Mouse (Mus musculus) spleen, adult 2 months (tissue): ENCODE measurements around the gene Nfic. TPM values are rescaled to one million over a fixed set of nuclear protein-coding genes. Genes with fewer than 3 reads are reported as not detected.
A peak's percentile ranks its signal among the peaks of the same experiment; 100 is the strongest.

Source experiments
- DNase-seq, 2 experiments: peaks; one replicate each; pipeline versions ENCODE4 v3.0.0 to v3.0.0-alpha.2; 2012 to 2021; ENCODE audit warnings: low spot score in 2 of 2, low read depth in 1 of 2
- H3K27ac ChIP-seq: fragments of 200-500 bp; 2 replicates; pipeline ENCODE4 v1.5.1; 2012; ENCODE audit warnings: low read length, inconsistent platforms; ENCODE audit not compliant: insufficient read depth
- H3K27me3 ChIP-seq: fragments of 200-500 bp; 2 replicates; pipeline ENCODE4 v1.6.1; 2012; ENCODE audit warnings: mild to moderate bottlenecking, moderate library complexity, low read length, inconsistent platforms; ENCODE audit not compliant: control insufficient read depth, insufficient read depth
- H3K36me3 ChIP-seq: fragments of 200-500 bp; 2 replicates; pipeline ENCODE4 v1.6.1; 2012; ENCODE audit warnings: mild to moderate bottlenecking, low read length, inconsistent platforms; ENCODE audit not compliant: control insufficient read depth, insufficient read depth
- H3K4me1 ChIP-seq: fragments of 200-500 bp; 2 replicates; pipeline ENCODE4 v1.6.1; 2011; ENCODE audit warnings: inconsistent platforms; ENCODE audit not compliant: control insufficient read depth, insufficient read depth, insufficient read length
- H3K4me3 ChIP-seq: fragments of 200-500 bp; 2 replicates; pipeline ENCODE4 v1.5.1; 2011; ENCODE audit warnings: mild to moderate bottlenecking, inconsistent platforms; ENCODE audit not compliant: insufficient read depth, insufficient read length; ENCODE audit errors: extremely low read depth
- CTCF ChIP-seq: fragments of 200-500 bp; IDR thresholded peaks from 2 replicates; pipeline ENCODE4 v1.5.1; 2011; ENCODE audit warnings: mild to moderate bottlenecking, inconsistent platforms; ENCODE audit not compliant: insufficient read depth, insufficient read length, insufficient replicate concordance; ENCODE audit errors: extremely low read depth
- POLR2A ChIP-seq: fragments of 200-500 bp; IDR thresholded peaks from 2 replicates; pipeline ENCODE4 v1.6.1; 2011; ENCODE audit warnings: low read depth, low read length, inconsistent platforms
- WGBS: fragments of 180-500 bp; shearing (Covaris S2); methylation state at CpG from one replicate; pipeline ENCODE4 v1.1.7; 2018; 5-methylcytosine and 5-hydroxymethylcytosine counted together
- polyA plus RNA-seq: library from polyadenylated mRNA; depleted of rRNA; stranded (reverse); fragments of >200 nt; gene quantifications from 2 replicates; pipeline ENCODE4 v1.2.3, GENCODE M21; 2012; rRNA removed

Gene Nfic
- polyA plus RNA-seq, 1 experiment, result 26.0 TPM

DNA sequence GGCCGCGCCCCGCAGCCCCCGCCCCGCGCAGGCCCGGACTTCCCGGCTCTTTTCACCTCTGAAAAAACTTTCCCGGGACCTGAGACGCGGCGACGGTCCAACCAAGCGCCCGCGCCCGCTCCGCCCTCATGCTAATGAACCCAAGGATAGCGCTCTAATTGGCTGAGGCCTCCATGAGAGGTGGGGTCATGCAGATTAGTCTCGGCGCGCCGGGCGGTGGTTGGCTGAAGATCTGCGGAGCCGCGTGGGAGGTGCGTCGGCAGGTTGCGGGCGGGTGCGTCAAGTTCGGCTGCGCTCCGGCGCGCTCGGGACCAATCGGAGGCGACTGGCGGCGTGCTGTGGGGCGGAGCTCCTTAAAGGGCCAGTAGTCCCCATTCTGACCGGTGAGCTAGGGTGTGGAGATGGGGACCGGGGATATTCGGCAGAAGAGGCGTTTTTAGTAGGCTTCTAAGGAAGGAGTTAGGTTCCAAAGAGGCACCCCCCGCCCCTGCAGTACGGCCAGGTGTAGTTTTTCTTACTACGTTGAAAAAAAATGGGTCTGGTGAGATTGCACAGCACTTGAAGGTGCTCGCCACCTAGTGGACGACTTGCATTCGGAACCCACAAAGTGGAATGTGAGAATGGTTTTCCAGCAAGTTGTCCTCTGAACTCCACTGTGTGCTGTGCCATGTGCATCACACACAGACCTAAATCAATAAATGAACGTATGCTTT lies 104.9 kb downstream of the Nfic start, which contains the start of gene Hmg20b:
Gene Hmg20b, minus strand, starts transcription at position 130 of the 713 bp plus-strand sequence.
- DNase-seq, result peak; percentile 96 to 99
- TF ChIP-seq CTCF (peak; percentile 70; the same call in 1 of the 2 replicates), POLR2A (no peak)
- Histone ChIP-seq H3K4me3 (peak within 1 kb of the TSS; percentile 87), H3K36me3 (no peaks in the 10 kb centered on the region; the same call in 1 of the 2 replicates), H3K27me3 (no peaks in the 10 kb centered on the region), H3K4me1 (peaks cover 16% of the 10 kb centered on the region), H3K27ac (peak within 1 kb of the TSS; percentile 73)
- WGBS, result 1% methylated on average over 54 of the region's 54 CpGs

DNA sequence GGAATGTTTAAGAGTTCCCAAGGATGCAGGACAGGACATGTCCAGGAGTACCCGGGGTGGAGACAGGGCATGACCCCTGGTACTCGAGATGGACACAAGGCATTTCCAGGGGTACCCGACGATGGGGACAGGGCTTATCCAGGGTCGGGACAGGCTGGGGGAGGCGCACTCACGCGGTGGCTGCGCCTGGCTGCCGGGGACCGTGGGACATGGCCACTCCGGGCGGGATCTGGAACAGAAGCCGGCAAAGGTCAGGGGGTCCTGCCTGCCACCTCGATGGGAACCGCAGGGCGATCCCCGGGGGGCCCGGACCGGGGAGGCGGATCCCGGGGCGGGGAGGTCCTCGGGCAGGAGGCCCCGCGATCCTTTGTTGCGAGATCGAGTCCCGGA lies 105.5 kb downstream of the Nfic start:
- Histone ChIP-seq H3K4me3 (peak overlapping the region; percentile 87), H3K27me3 (no peaks in the 10 kb centered on the region), H3K4me1 (peaks cover 18% of the 10 kb centered on the region), H3K36me3 (no peaks in the 10 kb centered on the region; the same call in 1 of the 2 replicates), H3K27ac (peak overlapping the region; percentile 30; the same call in 1 of the 2 replicates)
- 2% methylated on average over 29 of the region's 29 CpGs for WGBS
- DNase-seq, result no peak
- TF ChIP-seq POLR2A (no peak), CTCF (no peak)

DNA sequence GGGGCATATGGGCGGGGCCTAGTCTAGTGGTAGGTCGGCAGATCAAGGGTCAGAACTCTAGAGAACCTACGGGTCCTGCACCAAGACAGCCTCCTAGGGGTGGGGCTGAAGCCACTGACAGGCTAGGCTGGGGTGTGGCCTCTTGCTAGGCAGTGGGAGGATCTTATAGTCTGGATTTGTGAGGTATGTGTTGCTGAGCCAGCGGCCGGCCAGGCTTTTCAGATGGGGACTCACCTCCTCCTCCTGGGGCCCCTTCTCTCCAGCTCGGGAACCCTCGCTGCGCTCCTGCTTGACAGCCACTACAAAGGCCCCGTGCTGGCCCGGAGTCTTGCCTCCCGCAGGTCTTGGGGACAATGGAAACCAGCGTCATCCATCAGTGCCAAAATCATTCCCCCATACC lies 106.3 kb downstream of the Nfic start:
- WGBS, result 21% methylated on average over 12 of the region's 12 CpGs
- no peaks in the 10 kb centered on the region for H3K27me3 ChIP-seq
- DNase-seq, result no peak
- no peaks in the 10 kb centered on the region; the same call in 1 of the 2 replicates for H3K36me3 ChIP-seq
- no peak overlapping the region for H3K27ac ChIP-seq
- H3K4me3 ChIP-seq, result no peak overlapping the region
- H3K4me1 ChIP-seq, result peaks cover 26% of the 10 kb centered on the region
- TF ChIP-seq CTCF (no peak), POLR2A (no peak)

DNA sequence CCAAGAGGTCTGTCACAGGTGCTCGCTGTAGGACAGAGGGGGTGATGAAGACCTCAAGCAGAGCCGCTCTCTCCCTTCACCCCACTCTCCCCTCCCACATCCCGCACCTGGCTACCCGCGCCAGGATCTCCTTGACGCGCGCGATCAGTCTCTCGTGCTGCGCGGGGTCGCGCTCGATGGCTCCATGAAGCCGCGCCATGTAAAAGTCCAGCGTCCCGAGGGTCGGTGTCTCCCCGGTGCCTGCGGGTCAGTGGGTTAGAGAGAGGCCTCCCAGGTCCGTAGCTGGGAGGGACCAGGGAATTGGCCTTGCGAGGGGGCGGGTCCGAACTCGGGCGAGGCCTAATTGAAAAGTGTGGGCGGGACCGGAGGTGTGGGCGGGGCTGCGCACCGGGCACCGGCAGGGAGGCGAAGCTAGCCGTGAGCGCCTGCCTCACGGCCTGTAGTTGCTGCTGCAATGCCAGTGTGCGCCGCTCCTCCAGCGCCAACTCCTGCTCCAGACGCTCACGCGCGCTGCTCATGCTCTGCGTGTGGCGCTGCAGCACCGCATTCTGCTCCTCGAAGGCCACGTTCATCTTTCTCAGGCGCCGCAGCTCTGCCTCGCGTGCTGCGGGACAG lies 108.9 kb downstream of the Nfic start:
- peaks cover 4% of the 10 kb centered on the region for H3K27me3 ChIP-seq
- DNase-seq, result peak in 1 of 2 experiments; percentile 66
- no peak overlapping the region for H3K27ac ChIP-seq
- WGBS, result 17% methylated on average over 55 of the region's 55 CpGs
- no peaks in the 10 kb centered on the region; the same call in 1 of the 2 replicates for H3K36me3 ChIP-seq
- H3K4me1 ChIP-seq, result peaks cover 31% of the 10 kb centered on the region
- H3K4me3 ChIP-seq, result peak overlapping the region; percentile 37; the same call in 1 of the 2 replicates
- TF ChIP-seq POLR2A, result no peak
- no peak for TF ChIP-seq CTCF

Other genes starting within 250 kb of the Nfic start
- 0.92 and 0.95 TPM in 2 replicates for gene Atcay, start 224.8 kb downstream of the Nfic start, polyA plus RNA-seq
- gene Zfr2, start 222.5 kb downstream of the Nfic start, polyA plus RNA-seq, result 5.5 and 6.1 TPM in 2 replicates
- gene Matk, start 202.7 kb downstream of the Nfic start, polyA plus RNA-seq, result 22.5 and 30.0 TPM in 2 replicates
- 63.6 and 86.9 TPM in 2 replicates for gene Mrpl54, start 188.7 kb downstream of the Nfic start, polyA plus RNA-seq
- 63.0 and 77.1 TPM in 2 replicates for gene Apba3, start 188.7 kb downstream of the Nfic start, polyA plus RNA-seq
- 8.1 and 10.6 TPM in 2 replicates for gene Tjp3, start 164.1 kb downstream of the Nfic start, polyA plus RNA-seq
- gene Pip5k1c, start 162.7 kb downstream of the Nfic start, polyA plus RNA-seq, result 93.2 and 111 TPM in 2 replicates
- 38.6 and 44.8 TPM in 2 replicates for gene Cactin, start 134.5 kb downstream of the Nfic start, polyA plus RNA-seq
- 68.1 and 92.5 TPM in 2 replicates for gene Tbxa2r, start 126.9 kb downstream of the Nfic start, polyA plus RNA-seq
- gene Gipc3, start 112.4 kb downstream of the Nfic start, polyA plus RNA-seq, result 1.3 and 1.7 TPM in 2 replicates
- gene Hmg20b, start 105.2 kb downstream of the Nfic start, polyA plus RNA-seq, result 74.8 and 92.9 TPM in 2 replicates
- gene Mfsd12, start 98.1 kb downstream of the Nfic start, polyA plus RNA-seq, result 20.2 and 32.6 TPM in 2 replicates
- 7.8 and 11.7 TPM in 2 replicates for gene 4930404N11Rik, start 89.8 kb downstream of the Nfic start, polyA plus RNA-seq
- 127 and 128 TPM in 2 replicates for gene Fzr1, start 77.1 kb downstream of the Nfic start, polyA plus RNA-seq
- 47.9 and 71.7 TPM in 2 replicates for gene Dohh, start 71.2 kb downstream of the Nfic start, polyA plus RNA-seq
- gene Gm48551, start 71.2 kb downstream of the Nfic start, polyA plus RNA-seq, result 2.3 and 2.9 TPM in 2 replicates
- 2.9 and 6.4 TPM in 2 replicates for gene Gm48552, start 66.6 kb downstream of the Nfic start, polyA plus RNA-seq
- 18.3 and 22.9 TPM in 2 replicates for gene Smim24, start 62.6 kb downstream of the Nfic start, polyA plus RNA-seq
- gene Celf5, start 27.1 kb upstream of the Nfic start, polyA plus RNA-seq, result 0.33 and 0.70 TPM in 2 replicates
- gene Ncln, start 40.8 kb upstream of the Nfic start, polyA plus RNA-seq, result 198 and 259 TPM in 2 replicates
- 127 and 168 TPM in 2 replicates for gene S1pr4, start 44.5 kb upstream of the Nfic start, polyA plus RNA-seq
- gene Gna15, start 68.6 kb upstream of the Nfic start, polyA plus RNA-seq, result 14.8 and 15.1 TPM in 2 replicates
- 33.8 and 38.9 TPM in 2 replicates for gene Gna11, start 89.6 kb upstream of the Nfic start, polyA plus RNA-seq
- gene Aes, start 103.9 kb upstream of the Nfic start, polyA plus RNA-seq, result 702 and 1,172 TPM in 2 replicates
- gene Tle2, start 118.9 kb upstream of the Nfic start, polyA plus RNA-seq, result 49.9 and 58.6 TPM in 2 replicates
- gene Tle6, start 145.4 kb upstream of the Nfic start, polyA plus RNA-seq, result 14.3 and 15.6 TPM in 2 replicates
- gene BC025920, start 150.6 kb upstream of the Nfic start, polyA plus RNA-seq, result 1.8 TPM in 2 replicates
- 30.3 and 39.4 TPM in 2 replicates for gene Sirt6, start 172.2 kb upstream of the Nfic start, polyA plus RNA-seq
- gene Ankrd24, start 172.9 kb upstream of the Nfic start, polyA plus RNA-seq, result 14.0 and 17.8 TPM in 2 replicates
- 0.29 and 0.40 TPM in 2 replicates for gene Gm10778, start 193.4 kb upstream of the Nfic start, polyA plus RNA-seq
- 0.34 and 0.41 TPM in 2 replicates for gene Zfp433, start 249.2 kb upstream of the Nfic start, polyA plus RNA-seq